Comparison of ENCODE assay signal across 10 mouse cellular contexts in genomic region chr17:26066488-26067020, GRCm38 (mm10). TPM values are rescaled to one million over a fixed set of nuclear protein-coding genes. Genes with fewer than 3 reads are reported as not detected.
A peak's percentile ranks its signal among the peaks of the same experiment; 100 is the strongest.
DNase-seq lines count a peak whose midpoint lies in the region; ATAC-seq and TF ChIP-seq lines count a peak whose summit lies in the region.
"Had no signal": no experiment of that assay in that cellular context is flagged by ENCODE, and none has a peak within 500 bp of the region (broad histone marks: within the 10 kb centered on the region; RNA-seq: fewer than 3 reads in every experiment).

No protein-coding gene starts in this region.

- no peaks in the 10 kb centered on the region for H3K9me3 ChIP-seq in heart, postnatal 0 days (replicated peaks; ENCODE audit: control insufficient read depth, low read length)
- H3K9me3 ChIP-seq in hindbrain, embryonic 11.5 days (ENCODE audit: control insufficient read depth, low read length), result no peaks in the 10 kb centered on the region
- no peaks in the 10 kb centered on the region for H3K9me3 ChIP-seq in midbrain, embryonic 14.5 days (ENCODE audit: control insufficient read depth, low read length)

- intact Hi-C loops in heart, postnatal 25 days (cut with DNase I), result no loop called here

- 93% methylated on average over 7 of the region's 7 CpGs for WGBS in heart, postnatal 0 days
- 88% methylated on average over 7 of the region's 7 CpGs for WGBS in hindbrain, embryonic 11.5 days
- WGBS in midbrain, embryonic 14.5 days, result 92% methylated on average over 7 of the region's 7 CpGs

- peaks cover 46% of the 10 kb centered on the region for H3K4me1 ChIP-seq in heart, postnatal 0 days (ENCODE audit: control insufficient read depth, insufficient read depth)
- peaks cover 13% of the 10 kb centered on the region for H3K4me1 ChIP-seq in cortical plate, adult 2 months (ENCODE audit: control insufficient read depth, insufficient read depth, low read length)
- peaks cover 8% of the 10 kb centered on the region for H3K4me1 ChIP-seq in hindbrain, embryonic 11.5 days (replicated peaks; ENCODE audit: control insufficient read depth, insufficient read depth, low read length)
- H3K4me1 ChIP-seq in midbrain, embryonic 14.5 days (ENCODE audit: control insufficient read depth, insufficient read depth, low read length), result peaks cover 38% of the 10 kb centered on the region

- H3K4me2 ChIP-seq in heart, postnatal 0 days (ENCODE audit: low read depth, low read length), result peak overlapping the region; percentile 77
- H3K4me2 ChIP-seq in hindbrain, embryonic 11.5 days (replicated peaks; ENCODE audit: low read depth, low read length), result peak overlapping the region; percentile 94
- peak overlapping the region; percentile 100 for H3K4me2 ChIP-seq in midbrain, embryonic 14.5 days (ENCODE audit: low read length)

- no peak overlapping the region for H3K27ac ChIP-seq in heart, postnatal 0 days (ENCODE audit: low read depth)
- H3K27ac ChIP-seq in cortical plate, adult 2 months (ENCODE audit: insufficient read depth, low read length), result no peak overlapping the region
- H3K27ac ChIP-seq in hindbrain, embryonic 11.5 days (ENCODE audit: low read depth, low read length), result no peak overlapping the region
- no peak overlapping the region for H3K27ac ChIP-seq in midbrain, embryonic 14.5 days (replicated peaks; ENCODE audit: low read depth, low read length)

- H3K9ac ChIP-seq in heart, postnatal 0 days (replicated peaks; ENCODE audit: low read depth, low read length), result no peak overlapping the region
- H3K9ac ChIP-seq in hindbrain, embryonic 11.5 days (ENCODE audit: low read depth, low read length), result peak overlapping the region; percentile 94
- H3K9ac ChIP-seq in midbrain, embryonic 14.5 days (replicated peaks; ENCODE audit: low read length), result peak overlapping the region; percentile 91

- no peak for TF ChIP-seq EP300 in heart, postnatal 0 days (IDR thresholded peaks at IDR 0.05; ENCODE audit: low read depth)

- H3K27me3 ChIP-seq in heart, postnatal 0 days (ENCODE audit: control insufficient read depth, insufficient read depth, low read length), result no peaks in the 10 kb centered on the region
- peaks cover 8% of the 10 kb centered on the region; the same call in 1 of the 2 replicates for H3K27me3 ChIP-seq in hindbrain, embryonic 11.5 days (ENCODE audit: control insufficient read depth, insufficient read depth, low read length)
- H3K27me3 ChIP-seq in midbrain, embryonic 14.5 days (ENCODE audit: control insufficient read depth, insufficient read depth, low read length), result no peaks in the 10 kb centered on the region

- no peak for DNase-seq in heart, postnatal 0 days (ENCODE audit: low spot score)
- no peak for DNase-seq in heart, postnatal 25 days (ENCODE audit: low spot score)
- no peak for DNase-seq in hindbrain, embryonic 11.5 days (ENCODE audit: low spot score)
- DNase-seq in midbrain, embryonic 14.5 days, result no peak
- DNase-seq in natural killer cell, adult 2 months (ENCODE audit: low spot score in 2 of 2), result no peak
- no peak for DNase-seq in left cerebral cortex, adult 9 months (ENCODE audit: low spot score in 2 of 2)
- DNase-seq: layer of hippocampus, postnatal 36 days had no signal

- no peak for ATAC-seq in heart, postnatal 0 days (ENCODE audit: insufficient read depth, low read depth)
- ATAC-seq in hindbrain, embryonic 11.5 days (ENCODE audit: low FRiP score), result no peak
- ATAC-seq in midbrain, embryonic 14.5 days (ENCODE audit: low FRiP score, low TSS enrichment), result no peak
- ATAC-seq in inflammation-experienced regulatory T-cells, adult 6 months, result no peak

- H3K4me3 ChIP-seq in heart, postnatal 0 days (ENCODE audit: low read depth, low read length), result peak overlapping the region; percentile 81
- H3K4me3 ChIP-seq in cortical plate, adult 2 months (ENCODE audit: insufficient read depth, low read length), result peak overlapping the region; percentile 39
- peak overlapping the region; percentile 83 for H3K4me3 ChIP-seq in hindbrain, embryonic 11.5 days (ENCODE audit: low read depth, low read length)
- peak overlapping the region; percentile 83 for H3K4me3 ChIP-seq in midbrain, embryonic 14.5 days (replicated peaks; ENCODE audit: low read depth, low read length)
- H3K4me3 ChIP-seq: erythroblast, embryonic 14.5 days had no signal

- no peak for TF ChIP-seq CTCF in heart, postnatal 0 days (IDR thresholded peaks at IDR 0.05; ENCODE audit: low read depth)
- TF ChIP-seq CTCF in cortical plate, adult 2 months (IDR thresholded peaks at IDR 0.05; ENCODE audit: extremely low read depth, insufficient read depth, low read length), result no peak

- H3K36me3 ChIP-seq in heart, postnatal 0 days (replicated peaks; ENCODE audit: control insufficient read depth, insufficient read depth, low read length), result no peaks in the 10 kb centered on the region; the same call in 1 of the 2 replicates
- no peaks in the 10 kb centered on the region for H3K36me3 ChIP-seq in hindbrain, embryonic 11.5 days (ENCODE audit: control insufficient read depth, insufficient read depth, low read length)
- H3K36me3 ChIP-seq in midbrain, embryonic 14.5 days (ENCODE audit: control insufficient read depth, insufficient read depth, low read length), result peaks cover 19% of the 10 kb centered on the region

- TF ChIP-seq POLR2A in cortical plate, adult 2 months (IDR thresholded peaks at IDR 0.05; ENCODE audit: extremely low read depth, insufficient read depth, low read length), result no peak

RNA-seq across cellular contexts. Expression of gene Rab11fip3, which starts 2.8 kb away (rescaled TPM):
- 7.9 and 12.4 TPM in 2 replicates for total RNA-seq in heart, postnatal 0 days (2014; rRNA removed; ENCODE audit: low replicate concordance)
- 6.1 and 8.7 TPM in 2 replicates for polyA plus RNA-seq in heart, postnatal 0 days (2015; fragmentation: Nextera tagmentation; extraction: Ambion mirVana)
- total RNA-seq in heart, postnatal 25 days (2021), result 10 to 100 TPM; 28.0 to 30.2 TPM
- polyA plus RNA-seq in cortical plate, adult 2 months (2012; rRNA removed), result 88.5 and 94.2 TPM in 2 replicates
- 19.6 and 20.4 TPM in 2 replicates for polyA plus RNA-seq in hindbrain, embryonic 11.5 days (2014; fragmentation: Nextera tagmentation; extraction: Ambion mirVana)
- 27.4 and 28.6 TPM in 2 replicates for polyA plus RNA-seq in midbrain, embryonic 14.5 days (2014; fragmentation: Nextera tagmentation; extraction: Ambion mirVana)
- 1 to 10 TPM; 1.6 to 3.0 (median 2.7) TPM for polyA plus RNA-seq in inflammation-experienced regulatory T-cells, adult 6 months (2017; shearing (Covaris generic))

RNA-seq across cellular contexts. Expression of gene Decr2, which starts 23.6 kb away (rescaled TPM):
- total RNA-seq in heart, postnatal 0 days (2014; rRNA removed; ENCODE audit: low replicate concordance), result 35.3 and 44.6 TPM in 2 replicates
- polyA plus RNA-seq in heart, postnatal 0 days (2015; fragmentation: Nextera tagmentation; extraction: Ambion mirVana), result 35.3 and 36.6 TPM in 2 replicates
- 10 to 100 TPM; 11.0 to 11.7 TPM for total RNA-seq in heart, postnatal 25 days (2021)
- 43.5 and 49.8 TPM in 2 replicates for polyA plus RNA-seq in cortical plate, adult 2 months (2012; rRNA removed)
- 20.4 and 24.7 TPM in 2 replicates for polyA plus RNA-seq in hindbrain, embryonic 11.5 days (2014; fragmentation: Nextera tagmentation; extraction: Ambion mirVana)
- polyA plus RNA-seq in midbrain, embryonic 14.5 days (2014; fragmentation: Nextera tagmentation; extraction: Ambion mirVana), result 21.0 and 21.5 TPM in 2 replicates
- polyA plus RNA-seq in inflammation-experienced regulatory T-cells, adult 6 months (2017; shearing (Covaris generic)), result 10 to 100 TPM; 14.2 to 26.5 (median 21.7) TPM
- polyA plus RNA-seq: erythroblast, embryonic 14.5 days had no signal

RNA-seq across cellular contexts. Expression of gene Nme4, which starts 28.8 kb away (rescaled TPM):
- total RNA-seq in heart, postnatal 0 days (2014; rRNA removed; ENCODE audit: low replicate concordance), result 28.5 and 60.6 TPM in 2 replicates
- 26.5 and 27.5 TPM in 2 replicates for polyA plus RNA-seq in heart, postnatal 0 days (2015; fragmentation: Nextera tagmentation; extraction: Ambion mirVana)
- 1 to 10 TPM; 3.2 to 3.6 TPM for total RNA-seq in heart, postnatal 25 days (2021)
- polyA plus RNA-seq in cortical plate, adult 2 months (2012; rRNA removed), result 11.5 and 11.8 TPM in 2 replicates
- 60.3 and 62.6 TPM in 2 replicates for polyA plus RNA-seq in hindbrain, embryonic 11.5 days (2014; fragmentation: Nextera tagmentation; extraction: Ambion mirVana)
- polyA plus RNA-seq in midbrain, embryonic 14.5 days (2014; fragmentation: Nextera tagmentation; extraction: Ambion mirVana), result 17.5 and 23.7 TPM in 2 replicates
- 1 to 10 TPM in 1 of 3 experiments, under 1 TPM in 2; 0.39 to 1.0 (median 0.52) TPM for polyA plus RNA-seq in inflammation-experienced regulatory T-cells, adult 6 months (2017; shearing (Covaris generic))

RNA-seq across cellular contexts. Expression of gene Tmem8, which starts 46.5 kb away (rescaled TPM):
- 2.1 and 2.5 TPM in 2 replicates for total RNA-seq in heart, postnatal 0 days (2014; rRNA removed; ENCODE audit: low replicate concordance)
- 0.51 and 0.69 TPM in 2 replicates for polyA plus RNA-seq in heart, postnatal 0 days (2015; fragmentation: Nextera tagmentation; extraction: Ambion mirVana)
- 1 to 10 TPM; 2.5 to 3.1 TPM for total RNA-seq in heart, postnatal 25 days (2021)
- polyA plus RNA-seq in cortical plate, adult 2 months (2012; rRNA removed), result 27.4 and 31.6 TPM in 2 replicates
- polyA plus RNA-seq in hindbrain, embryonic 11.5 days (2014; fragmentation: Nextera tagmentation; extraction: Ambion mirVana), result 1.0 and 1.1 TPM in 2 replicates
- 2.4 and 2.9 TPM in 2 replicates for polyA plus RNA-seq in midbrain, embryonic 14.5 days (2014; fragmentation: Nextera tagmentation; extraction: Ambion mirVana)
- polyA plus RNA-seq in inflammation-experienced regulatory T-cells, adult 6 months (2017; shearing (Covaris generic)), result 1 to 10 TPM; 6.0 to 8.5 (median 6.3) TPM

RNA-seq across cellular contexts. Expression of gene Mrpl28, which starts 56.7 kb away (rescaled TPM):
- total RNA-seq in heart, postnatal 0 days (2014; rRNA removed; ENCODE audit: low replicate concordance), result 213 and 275 TPM in 2 replicates
- polyA plus RNA-seq in heart, postnatal 0 days (2015; fragmentation: Nextera tagmentation; extraction: Ambion mirVana), result 222 and 226 TPM in 2 replicates
- 100 to 1,000 TPM; 130 to 133 TPM for total RNA-seq in heart, postnatal 25 days (2021)
- polyA plus RNA-seq in cortical plate, adult 2 months (2012; rRNA removed), result 96.3 and 101 TPM in 2 replicates
- polyA plus RNA-seq in hindbrain, embryonic 11.5 days (2014; fragmentation: Nextera tagmentation; extraction: Ambion mirVana), result 244 TPM in 2 replicates
- polyA plus RNA-seq in midbrain, embryonic 14.5 days (2014; fragmentation: Nextera tagmentation; extraction: Ambion mirVana), result 170 and 190 TPM in 2 replicates
- 100 to 1,000 TPM in 2 of 3 experiments, 10 to 100 TPM in 1; 94.6 to 150 (median 125) TPM for polyA plus RNA-seq in inflammation-experienced regulatory T-cells, adult 6 months (2017; shearing (Covaris generic))
